Mouse (Mus musculus): ENCODE measurements around the gene Dnaja3. TPM values are rescaled to one million over a fixed set of nuclear protein-coding genes. Genes with fewer than 3 reads are reported as not detected.
A peak's percentile ranks its signal among the peaks of the same experiment; 100 is the strongest.
"Not testable (repeated sequence)": the region's sequence is repeated elsewhere in the genome, so short reads cannot be mapped to it uniquely, and the experiment has no call there.

Dnaja3 gene
- polyA plus RNA-seq, 1 experiment from 2014 or later, result 71.9 TPM

DNA sequence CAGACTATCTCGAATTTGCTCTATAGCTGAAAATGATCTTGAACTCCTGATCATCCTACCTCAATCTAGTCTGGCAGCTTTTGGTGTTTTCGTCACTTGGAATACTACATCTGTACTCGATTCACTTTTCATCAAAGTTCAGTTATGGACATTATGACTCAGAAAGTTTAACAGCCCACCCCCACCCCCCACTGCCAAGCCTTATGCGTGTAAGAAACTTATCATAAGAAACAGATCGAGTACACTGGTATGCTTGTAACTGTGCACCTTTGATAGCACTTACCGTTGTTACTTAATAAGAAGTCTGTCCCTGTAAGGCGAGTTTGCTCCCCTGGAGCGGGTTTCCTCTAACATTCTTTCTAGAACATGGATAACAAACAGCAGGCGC, 43.4 kb downstream of the Dnaja3 start:
- H3K27ac ChIP-seq (ENCODE audit: low read depth, low read length), result peak overlapping the region; percentile 91
- no peak for ATAC-seq
- H3K27me3 ChIP-seq (replicated peaks; ENCODE audit: control insufficient read depth, insufficient read depth, low read length), result no peaks in the 10 kb centered on the region
- 33% methylated on average over 9 of the region's 9 CpGs for WGBS
- peak overlapping the region; percentile 93 for H3K4me3 ChIP-seq (ENCODE audit: low read length)
- H3K4me2 ChIP-seq (ENCODE audit: low read length), result peak overlapping the region; percentile 75
- H3K9ac ChIP-seq (ENCODE audit: low read depth, low read length), result peak overlapping the region; percentile 93
- peaks cover 23% of the 10 kb centered on the region for H3K4me1 ChIP-seq (ENCODE audit: control insufficient read depth, insufficient read depth, low read depth, low read length)
- H3K36me3 ChIP-seq (ENCODE audit: control insufficient read depth, insufficient read depth, low read length), result peaks cover 6% of the 10 kb centered on the region; the same call in 1 of the 2 replicates
- no peaks in the 10 kb centered on the region for H3K9me3 ChIP-seq (ENCODE audit: control insufficient read depth, low read length)

DNA sequence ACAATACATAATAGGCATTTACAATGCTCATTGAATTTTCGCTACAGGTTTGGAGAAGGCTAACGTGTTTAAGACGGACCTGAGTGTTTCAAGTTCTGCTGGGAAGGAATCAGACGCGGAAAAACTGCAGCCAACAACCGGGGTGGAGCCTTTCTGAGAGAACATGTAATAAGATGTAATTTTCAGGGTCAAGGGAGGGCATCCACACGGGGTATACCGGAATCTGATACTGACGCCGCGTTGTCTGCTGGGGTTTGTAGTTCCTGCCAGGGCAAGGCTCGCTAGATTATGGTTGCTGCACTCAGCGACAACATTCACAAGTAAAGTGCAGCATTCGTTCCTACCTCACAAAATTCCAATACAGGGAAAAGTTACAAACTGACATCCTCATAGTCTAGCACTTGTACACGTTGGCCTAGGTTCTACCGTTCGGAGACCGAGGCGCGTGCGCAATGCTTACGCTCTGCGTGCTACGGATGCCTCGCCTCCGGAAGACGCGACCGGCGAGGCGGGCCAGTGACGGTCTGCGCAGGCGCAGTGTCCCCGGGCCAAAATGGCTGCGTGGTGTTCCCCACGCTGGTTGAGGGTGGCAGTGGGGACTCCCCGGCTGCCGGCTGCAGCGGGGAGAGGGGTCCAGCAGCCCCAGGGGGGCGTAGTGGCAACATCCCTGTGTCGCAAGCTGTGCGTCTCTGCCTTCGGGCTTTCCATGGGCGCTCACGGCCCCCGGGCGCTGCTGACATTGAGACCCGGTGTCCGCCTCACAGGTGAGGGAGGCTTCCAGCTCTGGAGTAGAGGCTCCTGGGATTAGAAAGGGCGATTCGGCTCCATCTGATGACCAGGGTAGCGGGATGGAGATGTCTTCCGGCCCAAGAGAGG, 44.0 kb downstream of the Dnaja3 start:
- peak overlapping the region; percentile 91 for H3K27ac ChIP-seq (ENCODE audit: low read depth, low read length)
- peak overlapping the region; percentile 93 for H3K9ac ChIP-seq (ENCODE audit: low read depth, low read length)
- no peaks in the 10 kb centered on the region for H3K27me3 ChIP-seq (replicated peaks; ENCODE audit: control insufficient read depth, insufficient read depth, low read length)
- H3K36me3 ChIP-seq (ENCODE audit: control insufficient read depth, insufficient read depth, low read length), result peaks cover 8% of the 10 kb centered on the region; the same call in 1 of the 2 replicates
- peak; percentile 93 for ATAC-seq
- H3K4me2 ChIP-seq (ENCODE audit: low read length), result peak overlapping the region; percentile 92
- no peaks in the 10 kb centered on the region for H3K9me3 ChIP-seq (ENCODE audit: control insufficient read depth, low read length)
- under 1% methylated on average over 54 of the region's 54 CpGs for WGBS
- peaks cover 17% of the 10 kb centered on the region for H3K4me1 ChIP-seq (ENCODE audit: control insufficient read depth, insufficient read depth, low read depth, low read length)
- H3K4me3 ChIP-seq (ENCODE audit: low read length), result peak overlapping the region; percentile 93

DNA sequence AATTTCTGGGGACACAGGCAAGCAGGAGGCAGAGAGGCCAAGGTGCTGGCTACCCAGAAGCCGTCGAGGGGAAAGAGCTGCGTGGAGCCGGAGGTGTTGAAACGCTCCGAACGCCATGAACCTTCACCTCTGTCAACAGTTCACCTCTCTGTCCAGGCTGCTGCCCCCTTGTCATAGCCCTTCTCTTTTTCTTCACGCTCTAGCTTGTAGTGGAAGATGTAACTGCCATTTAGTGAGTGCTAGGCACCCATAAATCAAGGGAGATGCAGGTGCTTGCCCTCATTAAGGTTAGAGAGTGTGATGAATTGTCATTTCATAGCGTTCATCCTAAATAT, 44.6 kb downstream of the Dnaja3 start:
- WGBS, result under 1% methylated on average over 9 of the region's 9 CpGs
- H3K36me3 ChIP-seq (ENCODE audit: control insufficient read depth, insufficient read depth, low read length), result peaks cover 8% of the 10 kb centered on the region
- H3K27me3 ChIP-seq (replicated peaks; ENCODE audit: control insufficient read depth, insufficient read depth, low read length), result no peaks in the 10 kb centered on the region
- peak overlapping the region; percentile 68 for H3K27ac ChIP-seq (ENCODE audit: low read depth, low read length)
- no peak for ATAC-seq
- peaks cover 15% of the 10 kb centered on the region for H3K4me1 ChIP-seq (ENCODE audit: control insufficient read depth, insufficient read depth, low read depth, low read length)
- peak overlapping the region; percentile 92 for H3K4me2 ChIP-seq (ENCODE audit: low read length)
- peak overlapping the region; percentile 93 for H3K4me3 ChIP-seq (ENCODE audit: low read length)
- peak overlapping the region; percentile 93 for H3K9ac ChIP-seq (ENCODE audit: low read depth, low read length)
- no peaks in the 10 kb centered on the region for H3K9me3 ChIP-seq (ENCODE audit: control insufficient read depth, low read length)

DNA sequence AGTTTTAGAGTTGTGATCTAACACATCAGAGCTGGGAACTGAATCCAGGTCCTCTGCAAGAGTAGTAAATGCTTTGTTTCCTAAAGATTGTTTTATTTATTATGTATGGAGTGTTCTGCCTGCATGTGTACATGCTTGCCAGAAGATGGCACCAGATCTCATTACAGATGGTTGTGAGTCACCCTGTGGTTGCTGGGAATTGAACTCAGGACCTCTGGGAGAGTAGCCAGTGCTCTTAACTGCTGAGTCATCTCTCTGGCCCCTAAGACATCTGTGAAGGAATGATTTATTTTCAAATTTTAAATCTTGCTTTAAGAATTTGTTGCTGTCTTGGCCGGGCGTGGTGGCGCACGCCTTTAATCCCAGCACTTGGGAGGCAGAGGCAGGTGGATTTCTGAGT, 49.6 kb downstream of the Dnaja3 start:
- peaks cover 33% of the 10 kb centered on the region for H3K36me3 ChIP-seq (ENCODE audit: control insufficient read depth, insufficient read depth, low read length)
- H3K4me1 ChIP-seq (ENCODE audit: control insufficient read depth, insufficient read depth, low read depth, low read length), result not testable (repeated sequence)
- over 99% methylated on average over 4 of the region's 4 CpGs for WGBS

DNA sequence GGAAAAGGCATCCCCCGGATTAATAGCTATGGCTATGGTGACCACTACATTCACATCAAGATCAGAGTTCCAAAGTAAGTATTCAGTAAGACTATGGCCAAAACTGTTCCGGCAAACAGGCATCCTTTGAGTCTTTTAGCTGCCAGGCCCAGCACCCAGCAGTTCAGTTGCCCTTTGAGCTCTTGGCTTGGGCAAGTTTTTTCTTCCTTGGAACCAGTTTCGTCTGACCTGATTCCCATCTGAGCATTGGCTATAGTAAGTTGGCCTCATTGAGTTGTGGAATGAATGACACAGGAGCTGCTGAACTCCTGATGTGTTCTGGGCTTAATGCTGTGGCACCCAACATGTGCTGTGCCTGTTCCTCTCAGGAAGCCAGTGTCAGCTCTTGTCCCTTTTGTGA, 61.4 kb downstream of the Dnaja3 start:
- H3K27me3 ChIP-seq (replicated peaks; ENCODE audit: control insufficient read depth, insufficient read depth, low read length), result no peaks in the 10 kb centered on the region
- no peaks in the 10 kb centered on the region for H3K4me1 ChIP-seq (ENCODE audit: control insufficient read depth, insufficient read depth, low read depth, low read length)
- no peak overlapping the region for H3K4me2 ChIP-seq (ENCODE audit: low read length)
- WGBS, result 94% methylated on average over 3 of the region's 3 CpGs
- no peak overlapping the region for H3K27ac ChIP-seq (ENCODE audit: low read depth, low read length)
- H3K9me3 ChIP-seq (ENCODE audit: control insufficient read depth, low read length), result no peaks in the 10 kb centered on the region
- peaks cover 55% of the 10 kb centered on the region for H3K36me3 ChIP-seq (ENCODE audit: control insufficient read depth, insufficient read depth, low read length)
- no peak overlapping the region for H3K4me3 ChIP-seq (ENCODE audit: low read length)
- no peak overlapping the region for H3K9ac ChIP-seq (ENCODE audit: low read depth, low read length)
- ATAC-seq, result no peak

More for the DNA sequence above, 49.6 kb downstream of the Dnaja3 start:
- not testable (repeated sequence) for H3K27ac ChIP-seq (ENCODE audit: low read depth, low read length); H3K27me3 ChIP-seq (replicated peaks; ENCODE audit: control insufficient read depth, insufficient read depth, low read length); ATAC-seq; H3K4me2 ChIP-seq (ENCODE audit: low read length); H3K9me3 ChIP-seq (ENCODE audit: control insufficient read depth, low read length); H3K9ac ChIP-seq (ENCODE audit: low read depth, low read length); H3K4me3 ChIP-seq (ENCODE audit: low read length)

DNA sequence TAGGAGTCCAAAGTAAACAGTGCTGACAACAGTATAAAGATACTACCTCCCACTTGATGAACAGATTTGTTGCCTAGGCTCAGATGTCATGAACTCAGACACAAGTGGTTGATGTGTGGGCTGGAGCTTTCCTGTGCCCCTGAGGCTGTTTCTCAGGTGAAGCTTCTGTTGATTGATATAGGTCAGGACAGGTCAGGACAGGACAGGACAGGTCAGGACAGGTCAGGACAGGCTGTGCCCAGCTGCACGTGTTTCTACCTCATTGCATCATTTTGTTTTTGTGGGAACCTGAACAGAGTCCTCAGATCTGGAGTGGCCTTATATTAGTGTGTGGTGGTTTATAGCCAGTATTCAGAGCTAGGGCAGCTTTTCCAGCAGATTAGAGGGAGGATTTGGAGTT, 62.9 kb downstream of the Dnaja3 start:
- 74% methylated on average over 1 of the region's 1 CpGs for WGBS
- H3K4me2 ChIP-seq (ENCODE audit: low read length), result no peak overlapping the region
- no peaks in the 10 kb centered on the region for H3K9me3 ChIP-seq (ENCODE audit: control insufficient read depth, low read length)
- no peak for ATAC-seq
- peaks cover 54% of the 10 kb centered on the region for H3K36me3 ChIP-seq (ENCODE audit: control insufficient read depth, insufficient read depth, low read length)
- H3K4me1 ChIP-seq (ENCODE audit: control insufficient read depth, insufficient read depth, low read depth, low read length), result no peaks in the 10 kb centered on the region
- H3K27ac ChIP-seq (ENCODE audit: low read depth, low read length), result no peak overlapping the region
- no peaks in the 10 kb centered on the region for H3K27me3 ChIP-seq (replicated peaks; ENCODE audit: control insufficient read depth, insufficient read depth, low read length)
- no peak overlapping the region for H3K9ac ChIP-seq (ENCODE audit: low read depth, low read length)
- no peak overlapping the region for H3K4me3 ChIP-seq (ENCODE audit: low read length)

DNA sequence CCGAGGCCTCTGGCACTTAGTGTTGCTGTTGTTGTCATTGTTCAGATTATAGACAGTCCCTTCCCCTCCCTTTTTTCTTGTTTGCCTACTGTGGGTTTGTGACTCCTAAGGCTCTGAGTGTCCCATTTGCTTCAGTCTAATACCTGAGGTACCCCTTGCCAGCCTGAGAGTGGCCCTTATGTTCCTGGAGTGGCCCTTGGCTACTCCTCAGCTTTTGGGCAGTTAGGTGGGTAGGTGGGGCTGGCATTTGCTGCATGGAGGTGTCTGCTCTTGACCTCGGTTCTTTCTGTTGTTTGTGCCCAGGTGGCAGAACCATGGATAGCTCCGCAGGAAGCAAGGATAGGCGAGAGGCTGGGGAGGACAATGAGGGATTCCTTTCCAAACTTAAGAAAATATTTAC, 65.8 kb downstream of the Dnaja3 start:
- Histone ChIP-seq H3K27me3 (replicated peaks; ENCODE audit: control insufficient read depth, insufficient read depth, low read length) (no peaks in the 10 kb centered on the region), H3K4me2 (ENCODE audit: low read length) (no peak overlapping the region), H3K4me3 (ENCODE audit: low read length) (no peak overlapping the region), H3K9ac (ENCODE audit: low read depth, low read length) (no peak overlapping the region), H3K4me1 (ENCODE audit: control insufficient read depth, insufficient read depth, low read depth, low read length) (no peaks in the 10 kb centered on the region), H3K36me3 (ENCODE audit: control insufficient read depth, insufficient read depth, low read length) (peaks cover 56% of the 10 kb centered on the region), H3K9me3 (ENCODE audit: control insufficient read depth, low read length) (no peaks in the 10 kb centered on the region), H3K27ac (ENCODE audit: low read depth, low read length) (no peak overlapping the region)
- 69% methylated on average over 4 of the region's 4 CpGs for WGBS
- ATAC-seq, result no peak

DNA sequence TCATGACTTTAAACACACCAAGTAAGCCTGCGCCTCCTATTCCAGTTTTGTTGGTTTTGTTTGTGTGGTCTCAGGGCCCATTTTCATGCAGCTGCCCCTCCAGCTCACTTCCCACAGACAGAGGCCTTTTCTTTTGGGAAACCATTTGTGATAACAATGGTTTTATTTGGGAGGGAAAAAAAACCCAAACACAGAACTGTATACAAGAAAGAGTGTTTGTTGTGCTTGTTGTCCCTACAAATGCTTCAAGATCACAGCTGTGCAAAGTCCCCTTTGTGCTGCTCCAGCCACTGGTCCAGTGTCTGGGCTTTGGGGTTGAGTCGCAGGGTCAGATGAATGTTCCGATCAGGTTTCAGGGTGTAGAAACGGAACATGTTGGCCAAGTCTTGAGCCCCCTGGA, 71.4 kb downstream of the Dnaja3 start:
- Histone ChIP-seq H3K4me2 (ENCODE audit: low read length) (no peak overlapping the region), H3K27ac (ENCODE audit: low read depth, low read length) (no peak overlapping the region), H3K27me3 (replicated peaks; ENCODE audit: control insufficient read depth, insufficient read depth, low read length) (no peaks in the 10 kb centered on the region), H3K36me3 (ENCODE audit: control insufficient read depth, insufficient read depth, low read length) (peaks cover 28% of the 10 kb centered on the region), H3K9me3 (ENCODE audit: control insufficient read depth, low read length) (no peaks in the 10 kb centered on the region), H3K4me1 (ENCODE audit: control insufficient read depth, insufficient read depth, low read depth, low read length) (no peaks in the 10 kb centered on the region), H3K9ac (ENCODE audit: low read depth, low read length) (no peak overlapping the region), H3K4me3 (ENCODE audit: low read length) (no peak overlapping the region)
- ATAC-seq, result no peak
- 83% methylated on average over 4 of the region's 4 CpGs for WGBS

DNA sequence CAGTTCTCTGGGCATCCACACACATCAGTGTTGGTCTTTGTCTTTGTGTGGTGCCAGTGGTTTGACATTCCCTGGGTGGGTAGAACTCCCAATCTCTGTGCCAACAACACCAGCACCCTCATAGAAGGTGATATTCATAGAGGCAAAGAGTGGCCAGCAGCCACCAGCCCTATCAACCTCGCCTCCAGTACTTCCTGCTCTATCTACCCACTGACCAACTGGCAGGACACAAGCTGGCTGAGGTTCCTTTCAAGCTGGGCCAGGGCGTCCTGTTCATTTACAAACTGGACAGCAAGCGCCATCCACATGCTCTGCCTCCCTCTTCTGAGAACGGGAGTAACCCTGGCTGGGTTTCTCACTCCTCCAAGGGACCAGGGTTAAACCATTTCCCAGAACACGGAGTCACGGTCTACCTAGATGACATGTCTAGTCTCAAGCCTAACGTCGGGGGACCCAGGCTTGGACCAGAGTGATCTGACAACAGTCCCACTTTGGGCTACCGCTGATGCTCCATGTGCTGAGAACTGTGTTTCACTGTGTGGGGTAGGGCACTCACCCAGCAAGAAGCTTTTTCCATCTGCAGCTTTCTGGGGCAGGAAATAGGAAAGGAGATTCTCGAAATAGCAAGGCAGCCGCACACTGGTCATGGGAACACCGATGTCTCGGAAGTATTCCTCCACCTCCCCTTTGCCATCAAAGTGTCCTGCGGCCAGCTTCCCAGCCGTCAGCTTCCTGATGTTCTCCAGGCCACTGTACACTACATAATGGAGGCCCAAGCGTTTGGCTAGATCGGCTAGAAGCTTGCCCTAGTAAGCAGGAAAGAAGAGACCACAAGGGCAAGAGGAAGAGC, 74.3 kb downstream of the Dnaja3 start:
- 92% methylated on average over 17 of the region's 17 CpGs for WGBS
- peaks cover 2% of the 10 kb centered on the region; the same call in 1 of the 2 replicates for H3K4me1 ChIP-seq (ENCODE audit: control insufficient read depth, insufficient read depth, low read depth, low read length)
- no peak overlapping the region for H3K4me3 ChIP-seq (ENCODE audit: low read length)
- peaks cover 8% of the 10 kb centered on the region for H3K36me3 ChIP-seq (ENCODE audit: control insufficient read depth, insufficient read depth, low read length)
- no peak overlapping the region for H3K27ac ChIP-seq (ENCODE audit: low read depth, low read length)
- ATAC-seq, result no peak
- no peaks in the 10 kb centered on the region for H3K9me3 ChIP-seq (ENCODE audit: control insufficient read depth, low read length)
- no peaks in the 10 kb centered on the region for H3K27me3 ChIP-seq (replicated peaks; ENCODE audit: control insufficient read depth, insufficient read depth, low read length)
- no peak overlapping the region for H3K9ac ChIP-seq (ENCODE audit: low read depth, low read length)
- H3K4me2 ChIP-seq (ENCODE audit: low read length), result no peak overlapping the region
